ENCODE assay signal across 13 mouse cellular contexts in the genomic region with DNA sequence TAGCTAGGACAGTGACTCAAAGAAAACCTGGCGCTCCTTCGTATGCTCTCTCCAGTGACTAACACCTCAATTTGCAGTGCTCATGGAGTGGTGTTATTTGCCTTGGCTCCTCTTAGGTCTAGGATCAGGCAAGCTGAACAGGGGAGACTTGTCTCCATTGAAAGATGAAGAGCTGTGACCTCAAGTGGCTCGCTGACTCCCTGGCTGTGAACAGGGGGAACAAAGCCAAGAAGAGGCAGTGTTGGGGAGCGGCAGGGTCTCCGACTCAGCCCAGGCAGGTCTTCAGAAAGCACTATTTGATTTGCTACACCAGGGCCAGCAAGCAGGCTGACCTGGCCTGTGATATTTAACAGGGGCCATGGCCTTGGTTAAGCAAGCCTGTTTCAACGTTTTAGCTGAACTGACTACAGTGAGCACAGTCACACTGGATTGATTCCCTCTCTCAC.
DNase-seq lines count a peak whose midpoint lies in the region; ATAC-seq lines count a peak whose summit lies in the region.
"Had no signal": no experiment of that assay in that cellular context is flagged by ENCODE, and none has a peak within 500 bp of the region (broad histone marks: within the 10 kb centered on the region; RNA-seq: fewer than 3 reads in every experiment).

No protein-coding gene starts in this region.

- no peaks in the 10 kb centered on the region for H3K36me3 ChIP-seq in kidney, embryonic 14.5 days (ENCODE audit: control insufficient read depth, insufficient read depth, low read length)
- H3K36me3 ChIP-seq: lung, embryonic 15.5 days; midbrain, embryonic 15.5 days had no signal

- H3K9ac ChIP-seq in kidney, embryonic 14.5 days (ENCODE audit: low read depth, low read length): no peak overlapping the region
- H3K9ac ChIP-seq: hindbrain, embryonic 14.5 days; lung, embryonic 15.5 days; midbrain, embryonic 15.5 days had no signal

- H3K4me2 ChIP-seq in kidney, embryonic 14.5 days (replicated peaks; ENCODE audit: low read depth, low read length): no peak overlapping the region
- H3K4me2 ChIP-seq: hindbrain, embryonic 14.5 days; lung, embryonic 15.5 days; midbrain, embryonic 15.5 days had no signal

- no peaks in the 10 kb centered on the region for H3K9me3 ChIP-seq in kidney, embryonic 14.5 days (ENCODE audit: control insufficient read depth, low read length)
- H3K9me3 ChIP-seq: lung, embryonic 15.5 days; midbrain, embryonic 15.5 days had no signal

- DNase-seq in cerebellum, postnatal 10 days: peak; percentile 58 to 59
- no peak for DNase-seq in cerebellum, postnatal 36 days
- peak; percentile 11 for DNase-seq in ovary, adult 18-20 months (ENCODE audit: low spot score)
- DNase-seq in ovary, postnatal 10 days (ENCODE audit: low spot score): no peak
- DNase-seq in skeletal muscle tissue, adult 2 months (ENCODE audit: low read depth, low spot score): peak; percentile 76
- no peak for DNase-seq in natural killer cell, adult 2 months (ENCODE audit: low spot score in 2 of 2)
- DNase-seq: B cell, adult 2 months had no signal

- ATAC-seq in kidney, embryonic 14.5 days (ENCODE audit: low FRiP score, low TSS enrichment): peak; percentile 21; the same call in 1 of the 2 replicates
- no peak for ATAC-seq in megakaryocyte, adult 5-6 weeks (ENCODE audit: poor library complexity, severe bottlenecking)
- ATAC-seq: forebrain, embryonic 16.5 days; midbrain, embryonic 15.5 days had no signal

- H3K4me3 ChIP-seq in kidney, embryonic 14.5 days (ENCODE audit: low read length): no peak overlapping the region
- H3K4me3 ChIP-seq: lung, embryonic 15.5 days; midbrain, embryonic 15.5 days had no signal

- WGBS in kidney, embryonic 14.5 days: 47% methylated on average over 6 of the region's 6 CpGs

- no peaks in the 10 kb centered on the region for H3K27me3 ChIP-seq in kidney, embryonic 14.5 days (ENCODE audit: control insufficient read depth, insufficient read depth, low read length)
- H3K27me3 ChIP-seq: lung, embryonic 15.5 days; midbrain, embryonic 15.5 days had no signal

- H3K27ac ChIP-seq in kidney, embryonic 14.5 days (ENCODE audit: low read depth, low read length): no peak overlapping the region
- H3K27ac ChIP-seq: hindbrain, embryonic 14.5 days; lung, embryonic 15.5 days; midbrain, embryonic 15.5 days had no signal

- peaks cover 10% of the 10 kb centered on the region for H3K4me1 ChIP-seq in kidney, embryonic 14.5 days (ENCODE audit: control insufficient read depth, insufficient read depth, low read length)
- H3K4me1 ChIP-seq: midbrain, embryonic 15.5 days had no signal

Comparison
In these comparisons a context has a peak if more than half of its experiments do, and no peak if none do; other contexts are left out.
1. DNase-seq: peak in cerebellum, postnatal 10 days (2 of 2), ovary, adult 18-20 months (single experiment) and skeletal muscle tissue, adult 2 months (single experiment); none in cerebellum, postnatal 36 days (0 of 2), ovary, postnatal 10 days (single experiment) and natural killer cell, adult 2 months (0 of 2).